Mouse (Mus musculus): ENCODE data around the gene Faap100. TPM values are rescaled to one million over a fixed set of nuclear protein-coding genes. Genes with fewer than 3 reads are reported as not detected.

Gene Faap100
- total and polyA plus RNA-seq, 2 experiments from 2014 or later, result 76.4 to 175 TPM

DNA sequence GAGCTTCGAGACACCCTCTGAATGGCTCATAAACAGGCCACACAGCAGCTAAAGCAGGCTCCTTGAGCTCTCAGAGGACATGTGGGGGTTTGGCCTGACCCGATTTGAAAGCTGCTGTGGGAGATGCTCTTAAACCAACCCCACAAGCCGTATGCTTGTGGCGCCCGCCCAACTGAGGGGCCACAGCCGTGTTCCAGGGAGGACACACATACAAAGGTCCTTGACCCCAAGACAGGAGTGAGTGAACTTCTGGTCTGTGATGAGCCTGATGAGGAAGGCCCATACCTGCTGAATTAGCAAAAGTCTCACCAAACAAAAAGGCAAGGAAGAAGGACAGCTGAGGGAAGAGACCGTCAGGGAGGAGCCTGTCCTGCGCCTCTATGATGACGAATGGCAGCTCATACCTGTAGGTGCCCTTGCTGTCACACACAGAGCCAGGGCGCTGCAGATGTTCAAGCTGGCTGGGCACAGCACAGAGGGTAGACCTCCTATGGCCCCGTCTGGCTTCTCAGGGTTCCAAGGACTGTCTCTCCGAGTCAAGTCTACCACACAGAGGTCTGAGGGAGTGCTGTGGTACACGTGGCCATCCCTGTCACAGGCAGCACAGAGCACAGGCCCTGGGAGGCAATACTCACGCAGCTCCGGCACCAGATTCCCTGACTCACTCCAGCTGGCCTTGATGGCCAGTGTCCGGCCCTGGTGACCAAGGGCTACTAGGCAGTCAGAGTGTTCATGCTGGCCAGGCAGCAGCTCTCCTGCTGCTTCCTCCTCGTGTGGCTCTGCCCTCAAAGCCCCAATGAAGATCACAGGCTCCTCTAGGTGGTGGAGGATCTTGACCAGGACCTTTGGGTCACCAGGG is 2.0 kb downstream of the Faap100 start:
- H3K9ac ChIP-seq (replicated peaks; ENCODE audit: low read length), result peak overlapping the region; percentile 82; the same call in 1 of the 2 replicates
- WGBS, result 86% methylated on average over 17 of the region's 17 CpGs
- peaks cover 10% of the 10 kb centered on the region; the same call in 1 of the 2 replicates for H3K4me1 ChIP-seq (ENCODE audit: insufficient read depth, low read length)
- H3K27me3 ChIP-seq (ENCODE audit: insufficient read depth, low read length), result no peaks in the 10 kb centered on the region
- TF ChIP-seq CTCF (IDR thresholded peaks at IDR 0.05; ENCODE audit: low read depth), result no peak
- H3K4me3 ChIP-seq (ENCODE audit: low read length), result 0 out of 2 replicates have a peak overlapping the region, but pooled peaks have one; percentile 78
- H3K9me3 ChIP-seq (ENCODE audit: low read length), result no peaks in the 10 kb centered on the region
- no peak for DNase-seq (ENCODE audit: low spot score)
- ATAC-seq, result no peak
- H3K36me3 ChIP-seq (ENCODE audit: insufficient read depth, low read length), result peaks cover 59% of the 10 kb centered on the region
- no peak overlapping the region for H3K27ac ChIP-seq
- H3K4me2 ChIP-seq (ENCODE audit: low read depth, low read length), result peak overlapping the region; percentile 95

DNA sequence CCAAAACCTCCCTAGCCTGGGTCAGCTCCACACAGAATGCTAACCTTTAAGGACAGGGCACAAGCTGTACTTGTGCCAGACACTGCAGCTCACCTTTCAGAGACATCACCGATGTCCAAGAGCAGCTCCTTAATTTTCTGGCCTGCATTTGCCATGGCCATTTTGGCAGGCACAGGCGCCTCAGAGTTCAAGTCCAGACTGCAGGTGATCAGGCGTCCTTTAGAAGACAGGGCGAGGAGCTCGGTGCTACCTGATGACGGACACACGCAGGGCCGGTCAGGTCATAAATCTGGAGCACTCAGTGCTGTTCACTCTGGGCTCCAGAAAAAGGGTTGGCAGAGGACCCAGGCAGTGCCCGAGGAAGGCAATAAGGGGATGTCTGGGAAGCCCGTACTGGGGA is 3.2 kb downstream of the Faap100 start:
- no peaks in the 10 kb centered on the region for H3K27me3 ChIP-seq (ENCODE audit: insufficient read depth, low read length)
- H3K4me1 ChIP-seq (ENCODE audit: insufficient read depth, low read length), result peaks cover 10% of the 10 kb centered on the region; the same call in 1 of the 2 replicates
- H3K4me3 ChIP-seq (ENCODE audit: low read length), result no peak overlapping the region
- no peak overlapping the region for H3K27ac ChIP-seq
- H3K9me3 ChIP-seq (ENCODE audit: low read length), result no peaks in the 10 kb centered on the region
- 89% methylated on average over 10 of the region's 10 CpGs for WGBS
- H3K36me3 ChIP-seq (ENCODE audit: insufficient read depth, low read length), result peaks cover 54% of the 10 kb centered on the region
- no peak overlapping the region for H3K9ac ChIP-seq (replicated peaks; ENCODE audit: low read length)
- no peak for TF ChIP-seq CTCF (IDR thresholded peaks at IDR 0.05; ENCODE audit: low read depth)
- ATAC-seq, result no peak
- no peak for DNase-seq (ENCODE audit: low spot score)
- H3K4me2 ChIP-seq (ENCODE audit: low read depth, low read length), result no peak overlapping the region

DNA sequence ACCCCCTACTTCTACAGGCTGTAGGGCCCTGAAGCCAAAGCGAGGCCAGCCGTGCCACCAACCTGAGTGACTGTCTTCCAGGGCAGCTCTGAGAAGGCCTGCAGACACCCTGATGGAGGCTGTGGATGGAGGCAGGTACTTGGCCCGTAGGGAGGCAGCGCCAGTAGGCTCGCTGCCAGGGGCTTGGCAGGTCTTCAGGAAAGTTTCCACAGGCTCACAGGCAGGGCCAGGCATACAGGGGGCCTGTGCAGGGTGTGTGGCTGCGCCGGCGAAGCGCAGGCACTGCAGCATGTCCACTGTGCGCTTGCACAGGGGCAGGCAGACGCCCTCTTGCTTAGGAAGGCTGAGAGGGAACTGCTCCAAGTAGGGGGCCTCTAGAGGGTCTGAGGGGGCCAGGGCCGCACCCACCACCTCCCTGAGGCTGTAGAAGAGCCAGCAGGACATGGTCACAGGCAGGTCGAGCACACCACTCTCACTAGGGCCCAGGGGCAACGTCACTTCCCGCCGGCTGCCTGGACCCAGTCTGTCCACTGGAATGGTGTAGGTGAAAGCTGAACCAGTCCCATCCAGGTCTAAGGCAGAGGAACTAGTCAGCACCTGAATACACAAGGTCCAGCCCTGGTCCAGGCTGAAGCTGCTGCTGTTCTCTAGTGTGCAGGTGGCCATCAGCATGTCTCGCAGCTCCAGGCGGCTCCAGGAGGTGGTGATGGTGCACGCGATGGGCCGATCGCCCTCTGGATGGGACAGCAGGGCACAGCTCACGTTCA is 4.6 kb downstream of the Faap100 start:
- 75% methylated on average over 23 of the region's 23 CpGs for WGBS
- TF ChIP-seq CTCF (IDR thresholded peaks at IDR 0.05; ENCODE audit: low read depth), result no peak
- DNase-seq (ENCODE audit: low spot score) (no peak), ATAC-seq (no peak)
- Histone ChIP-seq H3K9me3 (ENCODE audit: low read length) (no peaks in the 10 kb centered on the region), H3K4me2 (ENCODE audit: low read depth, low read length) (no peak overlapping the region), H3K4me1 (ENCODE audit: insufficient read depth, low read length) (peaks cover 10% of the 10 kb centered on the region; the same call in 1 of the 2 replicates), H3K27ac (no peak overlapping the region), H3K36me3 (ENCODE audit: insufficient read depth, low read length) (peaks cover 54% of the 10 kb centered on the region), H3K27me3 (ENCODE audit: insufficient read depth, low read length) (no peaks in the 10 kb centered on the region), H3K9ac (replicated peaks; ENCODE audit: low read length) (no peak overlapping the region), H3K4me3 (ENCODE audit: low read length) (no peak overlapping the region)

DNA sequence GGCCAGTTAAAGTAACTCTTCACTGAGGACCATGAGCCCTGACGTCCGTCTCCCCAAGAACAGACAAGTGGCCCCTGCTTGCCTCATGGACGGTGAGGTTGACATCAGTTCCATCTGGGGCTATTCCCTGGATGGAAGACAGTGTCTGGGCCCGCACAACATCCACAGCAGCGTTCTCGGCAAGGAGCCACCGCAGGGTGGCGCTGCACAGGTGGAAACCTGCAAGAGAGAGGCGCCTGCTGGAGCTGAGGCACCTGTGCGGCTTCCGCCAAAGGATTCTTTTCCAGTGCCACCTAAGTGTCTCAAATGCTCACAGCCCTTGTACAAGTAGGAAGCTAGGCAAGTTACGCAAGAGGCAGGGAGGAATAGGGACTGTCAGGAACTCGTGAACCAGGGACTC is 5.5 kb downstream of the Faap100 start:
- TF ChIP-seq CTCF (IDR thresholded peaks at IDR 0.05; ENCODE audit: low read depth), result peak; percentile 59
- no peak for ATAC-seq
- H3K27ac ChIP-seq, result no peak overlapping the region
- no peaks in the 10 kb centered on the region for H3K27me3 ChIP-seq (ENCODE audit: insufficient read depth, low read length)
- peak; percentile 40 for DNase-seq (ENCODE audit: low spot score)
- H3K9ac ChIP-seq (replicated peaks; ENCODE audit: low read length), result no peak overlapping the region
- 62% methylated on average over 13 of the region's 13 CpGs for WGBS
- no peak overlapping the region for H3K4me3 ChIP-seq (ENCODE audit: low read length)
- peaks cover 57% of the 10 kb centered on the region for H3K36me3 ChIP-seq (ENCODE audit: insufficient read depth, low read length)
- peaks cover 7% of the 10 kb centered on the region; the same call in 1 of the 2 replicates for H3K4me1 ChIP-seq (ENCODE audit: insufficient read depth, low read length)
- no peak overlapping the region for H3K4me2 ChIP-seq (ENCODE audit: low read depth, low read length)
- H3K9me3 ChIP-seq (ENCODE audit: low read length), result no peaks in the 10 kb centered on the region

DNA sequence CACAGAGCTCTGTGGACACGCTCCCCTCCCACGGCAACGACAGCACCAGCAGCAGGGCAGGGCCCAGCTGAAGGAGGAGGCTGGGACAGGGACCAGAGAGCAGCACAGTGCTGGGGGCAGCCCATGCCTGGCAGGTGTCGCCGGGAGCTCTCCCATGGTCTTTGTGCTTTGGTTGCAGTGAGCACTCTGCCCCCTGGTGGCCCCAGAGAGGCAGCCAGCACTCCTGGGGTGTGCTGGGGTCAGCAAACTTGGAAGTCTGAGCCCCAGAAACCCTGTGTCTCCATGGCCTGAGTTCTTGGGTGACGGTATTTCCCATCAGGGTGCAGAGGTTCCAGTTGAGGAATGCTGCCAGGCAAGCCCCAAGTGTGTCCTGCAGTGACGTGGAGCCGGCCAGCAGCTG is 8.9 kb downstream of the Faap100 start:
- DNase-seq (ENCODE audit: low spot score) (peak; percentile 65), ATAC-seq (peak; percentile 61; the same call in 1 of the 2 replicates)
- Histone ChIP-seq H3K4me2 (ENCODE audit: low read depth, low read length) (no peak overlapping the region), H3K27ac (peak overlapping the region; percentile 48; the same call in 1 of the 2 replicates), H3K9me3 (ENCODE audit: low read length) (no peaks in the 10 kb centered on the region), H3K4me3 (ENCODE audit: low read length) (no peak overlapping the region), H3K9ac (replicated peaks; ENCODE audit: low read length) (no peak overlapping the region), H3K36me3 (ENCODE audit: insufficient read depth, low read length) (peaks cover 34% of the 10 kb centered on the region), H3K4me1 (ENCODE audit: insufficient read depth, low read length) (peaks cover 4% of the 10 kb centered on the region), H3K27me3 (ENCODE audit: insufficient read depth, low read length) (no peaks in the 10 kb centered on the region)
- peak; percentile 82 for TF ChIP-seq CTCF (IDR thresholded peaks at IDR 0.05; ENCODE audit: low read depth)
- 32% methylated on average over 8 of the region's 8 CpGs for WGBS

DNA sequence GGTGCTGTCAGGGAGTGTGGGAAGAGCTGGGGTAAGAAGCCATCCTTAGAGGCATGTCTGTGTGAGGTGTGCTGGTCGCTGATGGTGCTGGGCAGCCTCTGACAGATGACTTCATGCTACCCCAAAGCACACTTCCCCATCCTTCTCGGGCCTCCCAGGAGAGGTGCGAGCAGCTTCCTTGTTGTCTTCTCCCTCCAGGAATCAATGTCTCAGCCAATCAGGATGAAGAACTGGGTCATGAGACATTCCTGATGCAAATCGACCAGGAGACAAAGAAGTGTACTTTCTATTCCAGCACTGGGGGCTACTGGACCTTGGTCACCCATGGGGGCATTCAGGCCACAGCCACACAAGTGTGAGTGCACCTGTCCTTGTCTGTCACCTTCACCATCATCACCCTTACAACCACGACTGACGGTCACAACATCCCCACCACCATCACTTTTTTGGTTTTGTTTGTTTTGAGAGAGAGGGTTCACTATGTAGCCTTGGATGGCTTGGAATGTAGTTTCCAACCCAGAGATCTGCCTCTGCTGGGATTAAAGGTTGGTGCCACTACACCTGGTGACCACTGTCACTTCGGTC is 12.0 kb downstream of the Faap100 start:
- DNase-seq (ENCODE audit: low spot score), result peak; percentile 38
- no peak overlapping the region for H3K9ac ChIP-seq (replicated peaks; ENCODE audit: low read length)
- 31% methylated on average over 7 of the region's 7 CpGs for WGBS
- H3K4me2 ChIP-seq (ENCODE audit: low read depth, low read length), result no peak overlapping the region
- no peak overlapping the region for H3K4me3 ChIP-seq (ENCODE audit: low read length)
- peaks cover 5% of the 10 kb centered on the region; the same call in 1 of the 2 replicates for H3K36me3 ChIP-seq (ENCODE audit: insufficient read depth, low read length)
- peaks cover 4% of the 10 kb centered on the region; the same call in 1 of the 2 replicates for H3K4me1 ChIP-seq (ENCODE audit: insufficient read depth, low read length)
- H3K9me3 ChIP-seq (ENCODE audit: low read length), result no peaks in the 10 kb centered on the region
- H3K27me3 ChIP-seq (ENCODE audit: insufficient read depth, low read length), result no peaks in the 10 kb centered on the region
- H3K27ac ChIP-seq, result no peak overlapping the region
- ATAC-seq, result no peak
- TF ChIP-seq CTCF (IDR thresholded peaks at IDR 0.05; ENCODE audit: low read depth), result no peak

Measured in hindbrain, postnatal 0 days (tissue).